Mouse (Mus musculus) cerebellum, postnatal 25 days (tissue): ENCODE measurements around the gene Fbxo21.

Experiments used
- DNase-seq, 2 experiments: peaks; one replicate each; pipeline ENCODE4 v3.0.0; 2021; ENCODE audit warnings: mixed read lengths in 2 of 2

Fbxo21 gene

DNA sequence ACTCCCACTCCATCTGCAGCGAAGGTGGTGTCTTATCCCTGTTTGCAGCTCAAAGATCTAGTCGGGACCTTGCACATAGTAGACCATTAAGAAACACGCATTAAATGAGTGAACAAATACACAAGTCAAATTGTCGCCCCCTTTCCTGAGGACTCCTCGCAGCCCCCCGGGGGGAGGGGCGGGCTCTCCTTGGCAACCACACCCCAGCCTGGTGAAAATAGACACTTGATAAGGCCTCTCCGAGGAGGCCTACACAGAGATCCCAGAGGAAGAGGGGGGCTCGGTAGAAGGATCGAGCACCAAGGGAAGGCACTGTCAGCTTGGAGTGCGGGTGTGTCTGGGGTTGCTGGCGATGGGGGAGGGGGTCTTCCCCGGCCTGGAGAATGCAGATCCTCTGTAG lies 49.8 kb downstream of the Fbxo21 start:
- DNase-seq: peak in 1 of 2 experiments; percentile 52

GRCm38 (mm10) chr5:118027101-118027697 lies 50.7 kb downstream of the Fbxo21 start:
- peak; percentile 59 to 64 for DNase-seq

GRCm38 (mm10) chr5:118027698-118028190 lies 51.2 kb downstream of the Fbxo21 start, which contains the start of gene Tesc:
Gene Tesc, plus strand, starts transcription at chr5:118027743.
- DNase-seq: peak; percentile 84 to 89

- peak; percentile 52 to 72 for DNase-seq
Measured at GRCm38 (mm10) chr5:118028191-118029034, 51.9 kb downstream of the Fbxo21 start.

- DNase-seq: no peak
Measured at GRCm38 (mm10) chr5:118029035-118029408, 52.5 kb downstream of the Fbxo21 start.

DNA sequence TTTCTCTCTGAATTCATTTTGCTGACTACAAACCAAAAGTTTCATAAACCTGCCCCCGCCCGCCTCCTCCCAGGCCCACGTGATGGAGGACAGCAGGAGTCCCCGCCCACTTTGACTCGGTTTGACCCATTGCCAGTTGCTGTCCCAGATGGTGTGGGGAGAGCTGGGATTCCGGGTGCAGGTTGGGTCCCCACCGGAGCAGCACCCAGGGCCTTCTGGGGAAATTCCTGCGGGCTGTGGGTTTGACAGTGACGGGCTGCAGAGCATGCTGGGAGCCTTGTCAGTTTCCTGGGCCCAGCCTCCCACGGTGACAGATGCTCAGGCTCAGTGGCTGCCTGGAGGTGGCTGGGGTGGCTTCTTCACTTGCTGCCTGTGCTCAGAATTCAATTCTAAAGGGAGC lies 52.9 kb downstream of the Fbxo21 start:
- DNase-seq: peak; percentile 67 to 72

DNA sequence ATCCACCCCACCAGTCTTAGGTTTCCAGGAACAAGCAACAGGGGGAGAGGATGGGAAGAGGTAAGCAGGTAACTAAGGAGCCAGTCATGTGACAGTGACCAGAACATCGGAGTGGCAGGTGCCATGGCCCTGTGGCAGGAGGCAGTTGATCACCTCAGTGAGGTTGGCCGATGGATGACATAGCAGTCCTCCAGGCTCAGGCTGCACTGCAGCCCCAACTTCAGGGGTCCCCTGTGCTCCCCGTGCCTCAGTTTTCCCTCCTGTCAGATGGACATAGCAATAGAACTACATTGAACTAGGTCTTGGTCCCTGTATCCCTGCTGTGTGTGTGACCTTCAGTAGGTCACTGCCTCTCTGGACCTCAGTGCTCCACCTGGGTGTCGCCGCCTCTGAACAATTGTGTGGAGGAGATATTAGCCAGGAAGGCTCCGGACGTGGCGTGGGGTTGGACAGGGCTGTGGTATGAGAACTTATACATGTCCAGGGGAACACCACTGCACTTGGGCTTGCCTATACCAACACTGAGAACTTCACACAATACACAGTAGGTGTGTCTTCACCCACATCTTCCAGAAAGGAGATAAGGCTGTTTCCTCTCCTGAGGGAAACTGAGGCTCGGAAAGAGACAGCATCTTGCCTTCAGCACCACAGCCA lies 53.6 kb downstream of the Fbxo21 start:
- DNase-seq: no peak

GRCm38 (mm10) chr5:118031059-118031458 lies 54.5 kb downstream of the Fbxo21 start:
- no peak for DNase-seq

DNA sequence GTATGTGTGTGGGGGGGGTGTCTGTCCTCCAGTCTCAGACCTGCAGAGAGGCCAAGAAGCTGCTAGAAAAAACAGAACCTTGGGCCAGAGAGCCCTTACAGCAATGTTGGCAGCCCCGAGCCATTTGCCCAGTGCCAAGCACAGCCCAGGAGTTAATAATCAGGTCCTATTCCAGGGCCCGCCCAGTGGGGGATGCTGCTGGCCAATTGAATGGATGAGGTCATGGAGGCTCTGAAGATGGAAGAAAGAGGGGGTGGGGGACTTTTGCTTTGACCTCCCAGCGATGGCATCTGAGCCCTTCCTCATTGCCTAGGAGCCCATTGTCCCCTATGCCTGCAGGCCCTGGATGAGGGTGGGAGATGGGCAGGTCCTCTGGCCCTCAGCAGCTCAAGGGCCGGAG lies 55.0 kb downstream of the Fbxo21 start:
- peak; percentile 54 to 68 for DNase-seq

GRCm38 (mm10) chr5:118033328-118033727 lies 56.8 kb downstream of the Fbxo21 start:
- peak; percentile 58 to 69 for DNase-seq

GRCm38 (mm10) chr5:118033740-118034139 lies 57.2 kb downstream of the Fbxo21 start:
- DNase-seq: no peak

- DNase-seq: no peak
Measured at GRCm38 (mm10) chr5:118034632-118035031, 58.1 kb downstream of the Fbxo21 start.

GRCm38 (mm10) chr5:118035786-118036185 lies 59.3 kb downstream of the Fbxo21 start:
- DNase-seq: peak in 1 of 2 experiments; percentile 45

- DNase-seq: peak; percentile 60 to 64
Measured at GRCm38 (mm10) chr5:118036888-118037797, 60.6 kb downstream of the Fbxo21 start.

GRCm38 (mm10) chr5:118037798-118038484 lies 61.4 kb downstream of the Fbxo21 start:
- DNase-seq: peak; percentile 85 to 90

- peak; percentile 57 to 61 for DNase-seq
Measured at GRCm38 (mm10) chr5:118039241-118039668, 62.7 kb downstream of the Fbxo21 start.

DNA sequence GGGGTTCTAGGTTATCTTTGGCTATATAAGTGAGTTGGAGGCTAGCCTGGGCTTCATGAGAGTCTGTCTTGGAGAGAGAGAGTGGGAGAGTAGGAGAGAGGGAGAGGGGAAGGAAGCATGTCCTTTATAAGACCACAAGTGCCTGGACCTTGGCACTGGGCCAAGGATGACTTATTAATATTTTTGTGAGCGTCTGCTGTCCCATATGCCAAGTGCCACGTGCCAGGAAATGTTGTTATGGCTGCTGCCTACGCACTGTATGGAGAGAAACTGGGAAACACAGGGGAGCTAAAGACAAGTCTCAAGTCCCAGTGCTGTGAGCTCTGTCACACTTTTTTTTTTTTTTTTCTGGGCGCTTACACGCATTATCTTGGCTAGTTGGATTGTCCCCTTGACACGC lies 66.1 kb downstream of the Fbxo21 start:
- peak; percentile 92 to 95 for DNase-seq

DNA sequence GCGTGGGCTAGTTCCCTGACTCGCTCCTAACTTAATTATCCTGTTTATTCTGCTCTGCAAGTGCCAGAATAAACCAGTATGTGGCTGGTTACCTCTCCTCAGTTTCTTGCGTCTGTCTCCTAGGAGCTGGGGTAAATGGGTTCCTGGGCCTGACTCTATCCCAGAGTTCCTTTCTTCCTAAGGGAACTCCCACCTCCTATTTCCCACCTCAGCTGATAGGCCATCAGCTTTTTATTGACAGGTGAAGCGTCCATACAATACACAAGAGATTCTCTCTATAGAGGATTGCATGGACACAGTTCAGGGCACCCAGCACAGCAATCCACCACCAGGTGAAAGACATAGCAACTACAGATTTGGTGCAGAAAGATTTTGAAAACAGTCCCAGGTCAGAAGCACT lies 67.2 kb downstream of the Fbxo21 start:
- no peak for DNase-seq

DNA sequence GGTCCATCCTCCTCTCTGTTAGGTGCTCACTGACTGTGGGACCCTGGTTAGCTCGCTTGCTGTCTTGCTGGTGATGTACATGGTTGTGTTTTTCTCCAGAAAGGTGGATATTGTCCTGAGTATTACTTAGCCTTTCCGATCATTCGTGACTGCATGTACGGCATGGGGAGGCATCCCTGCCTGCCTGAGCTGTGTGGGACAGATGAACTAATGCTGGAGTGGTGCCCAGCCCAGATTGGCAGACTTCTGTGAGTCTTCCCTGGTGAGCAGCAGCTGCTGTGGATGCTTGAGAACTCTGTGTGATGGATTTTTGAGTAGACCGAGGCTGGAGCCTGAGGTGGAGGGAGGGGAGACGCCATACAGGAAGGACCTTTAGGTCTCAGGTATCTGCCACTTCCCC lies 68.4 kb downstream of the Fbxo21 start:
- DNase-seq: peak; percentile 88 to 90

DNA sequence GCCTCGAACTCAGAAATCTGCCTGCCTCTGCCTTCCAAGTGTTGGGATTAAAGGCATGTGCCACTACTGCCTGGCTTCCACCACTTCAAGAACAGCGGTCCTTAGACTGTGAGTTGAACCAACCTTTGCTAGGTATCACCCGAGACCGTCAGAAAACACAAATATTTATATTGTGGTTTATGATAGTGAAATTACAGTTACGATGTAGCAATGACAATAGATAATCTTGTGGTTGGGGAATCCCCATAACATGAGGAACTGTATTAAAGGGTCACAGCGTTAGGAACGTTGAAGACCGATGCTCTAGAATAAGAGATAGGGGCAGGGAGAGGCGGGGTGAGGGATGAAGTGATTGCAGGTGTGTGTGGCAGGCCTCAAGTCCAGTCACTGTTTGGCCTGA lies 68.9 kb downstream of the Fbxo21 start:
- no peak for DNase-seq

- no peak for DNase-seq
Measured at GRCm38 (mm10) chr5:118047091-118047757, 70.7 kb downstream of the Fbxo21 start.
